Mouse (Mus musculus) gastrocnemius, postnatal 4 days (tissue): Measurements from ENCODE around the gene Tulp3. TPM values are rescaled to one million over a fixed set of nuclear protein-coding genes. Genes with fewer than 3 reads are reported as not detected.

Source experiments
- DNase-seq, 2 experiments: peaks; one replicate each; pipeline ENCODE4 v3.0.0; 2021 to 2022; ENCODE audit warnings: low spot score in 2 of 2, mixed read lengths in 2 of 2
- total RNA-seq, 2 experiments: library from RNA; stranded (reverse); gene quantifications; 2 replicates each; pipeline ENCODE4 v1.2.3; 2021

The Tulp3 gene
- total RNA-seq, 2 experiments from 2014 or later = 19.9 to 21.6 TPM

DNA sequence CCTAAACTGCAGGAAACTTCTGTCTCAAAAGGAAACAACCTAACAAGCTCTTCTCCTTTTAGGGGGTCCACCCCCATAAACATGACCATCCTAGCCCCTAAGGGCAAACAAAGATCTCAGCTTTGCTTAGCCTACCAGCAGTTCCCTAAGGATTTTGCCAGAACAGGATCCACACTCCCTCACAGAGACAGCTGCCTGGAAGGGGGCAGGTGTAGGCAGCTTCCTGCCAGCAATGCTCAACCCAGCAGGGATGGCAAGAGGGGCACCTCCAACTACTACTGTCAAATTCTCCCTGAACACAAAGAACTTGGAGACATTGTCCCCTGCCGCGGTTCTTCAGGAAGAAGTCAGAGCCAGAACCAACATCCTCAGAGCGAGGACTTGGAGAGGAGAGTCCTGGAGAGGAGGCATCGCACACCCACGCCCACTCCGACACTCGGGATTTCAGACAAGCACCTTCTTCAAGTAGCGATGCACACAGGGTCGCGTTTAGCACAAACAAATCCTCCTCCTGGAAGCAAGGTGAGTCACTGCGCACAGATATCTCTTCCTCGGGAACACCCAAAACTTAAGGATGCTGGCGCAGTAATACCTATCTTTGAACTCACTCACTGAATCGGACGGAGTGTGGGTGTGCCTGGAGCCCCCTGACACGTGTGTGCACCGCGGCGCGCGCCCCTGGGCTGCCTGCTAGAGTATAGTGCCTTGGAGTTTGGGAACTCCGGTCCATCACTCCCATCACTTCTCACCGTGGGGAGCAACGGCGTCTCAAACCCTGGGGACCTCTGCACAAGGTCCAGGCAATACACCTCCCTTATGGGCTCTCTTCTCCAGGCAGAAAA, 56.1 kb downstream of the Tulp3 start:
- DNase-seq = no peak

DNA sequence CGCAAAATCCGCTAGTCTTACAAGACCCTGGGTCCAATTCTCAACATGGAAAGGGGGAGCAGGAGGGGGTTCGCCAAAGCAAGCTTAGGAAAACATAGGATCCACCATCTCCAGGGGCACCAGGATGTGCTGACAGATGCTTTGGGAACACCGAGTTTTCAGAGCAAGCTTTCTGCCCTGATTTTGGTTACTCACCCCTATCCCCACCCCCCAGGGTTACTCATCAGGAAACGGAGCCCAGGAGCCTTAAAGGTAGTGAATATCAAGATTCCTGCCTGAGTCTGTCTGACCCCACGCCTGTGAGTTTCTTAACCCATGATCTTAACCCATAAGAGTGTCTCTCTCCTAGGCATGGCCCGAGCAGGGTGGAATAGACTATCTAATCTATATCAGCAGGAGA, 57.4 kb downstream of the Tulp3 start:
- no peak for DNase-seq

DNA sequence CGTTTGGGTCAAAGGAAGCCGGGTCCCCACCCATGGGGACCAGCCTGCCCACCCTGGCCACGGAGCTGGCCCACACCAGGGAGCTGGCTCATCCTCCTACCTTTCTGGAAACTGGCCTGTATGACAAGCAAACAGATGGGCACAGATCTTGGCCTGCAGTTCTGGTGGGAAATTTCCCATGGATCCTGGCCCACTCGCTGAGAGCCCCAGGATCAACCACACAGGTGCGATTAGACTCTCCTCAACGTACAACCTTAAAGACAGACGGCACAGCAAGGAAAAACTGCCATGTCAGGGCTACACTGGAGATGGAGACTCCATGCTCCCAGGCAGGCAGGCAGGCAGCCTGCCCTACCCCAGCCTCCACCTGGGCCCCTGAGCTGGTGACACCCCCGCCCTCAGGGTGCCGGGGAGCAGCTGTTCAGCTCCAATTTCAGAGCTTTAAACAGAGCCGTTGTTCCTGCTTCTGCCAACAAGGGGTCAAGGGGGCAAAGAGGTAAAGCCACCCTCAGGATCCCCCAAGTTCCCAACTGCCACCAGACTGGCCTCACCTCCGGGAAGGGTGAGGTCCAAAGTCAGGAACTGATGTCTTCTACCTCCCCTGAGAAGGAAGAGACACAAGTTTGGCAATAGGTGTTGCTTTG, 58.8 kb downstream of the Tulp3 start:
- DNase-seq = no peak

DNA sequence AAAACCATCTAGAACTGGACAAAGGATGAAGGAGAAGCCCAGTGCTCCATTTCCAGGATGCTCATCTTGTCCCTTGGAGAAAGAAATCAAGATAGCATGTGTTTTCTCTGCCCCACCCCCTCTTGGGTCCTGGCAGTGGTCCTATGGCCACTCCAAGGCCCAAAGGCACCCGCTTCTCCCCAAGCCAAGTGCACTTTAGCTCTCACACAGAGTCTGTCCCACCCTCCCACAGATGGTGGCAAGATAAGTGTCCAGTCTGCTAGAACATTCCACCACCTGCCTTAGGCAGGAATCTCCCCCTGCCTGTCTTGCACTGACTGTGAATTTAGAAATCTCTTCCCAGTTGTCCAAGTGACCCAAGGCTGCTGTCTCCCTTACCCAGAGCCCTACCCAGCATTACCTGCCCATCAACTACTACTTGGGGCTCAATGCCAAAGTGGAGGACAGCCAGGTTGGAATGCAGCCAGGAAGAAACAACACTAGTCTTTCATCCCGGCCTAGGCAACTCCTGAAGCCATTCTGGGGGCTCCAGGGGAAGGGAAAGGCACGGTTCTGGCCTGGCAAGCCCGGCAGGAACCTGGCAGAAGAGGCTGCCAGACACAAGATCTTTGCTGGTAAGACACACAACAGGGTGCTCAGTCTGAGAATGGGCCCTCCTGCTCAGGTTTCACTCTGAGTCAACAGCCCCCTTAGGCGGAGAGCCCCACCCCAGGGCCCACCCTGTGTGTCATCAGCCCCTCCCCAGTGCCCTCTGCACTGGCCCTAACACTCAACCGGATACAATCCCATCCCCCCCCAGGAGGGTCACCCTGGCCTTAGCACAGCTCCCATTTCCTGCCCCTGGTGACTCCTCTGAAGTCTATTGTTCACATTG, 59.5 kb downstream of the Tulp3 start:
- DNase-seq = peak in 1 of 2 experiments; percentile 25

DNA sequence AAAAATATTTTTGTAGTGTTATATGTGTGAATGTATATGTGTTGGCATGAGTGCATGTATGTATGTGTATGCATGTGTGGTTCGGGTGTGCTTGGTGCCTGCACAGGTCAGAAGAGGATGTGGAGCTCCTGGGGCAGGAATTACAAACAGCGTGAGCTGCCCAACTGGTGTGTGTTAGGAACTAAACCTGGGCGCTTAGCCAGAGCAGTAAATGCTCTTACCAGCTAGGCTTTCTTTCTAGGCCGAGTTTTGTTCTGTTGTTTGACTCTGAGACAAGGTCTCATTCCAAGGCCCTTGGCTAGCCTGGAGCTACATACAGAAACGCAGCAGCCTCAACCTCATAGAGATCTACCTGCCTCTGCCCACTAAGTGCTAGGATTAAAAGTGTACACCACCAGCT, 64.4 kb downstream of the Tulp3 start:
- DNase-seq = no peak

DNA sequence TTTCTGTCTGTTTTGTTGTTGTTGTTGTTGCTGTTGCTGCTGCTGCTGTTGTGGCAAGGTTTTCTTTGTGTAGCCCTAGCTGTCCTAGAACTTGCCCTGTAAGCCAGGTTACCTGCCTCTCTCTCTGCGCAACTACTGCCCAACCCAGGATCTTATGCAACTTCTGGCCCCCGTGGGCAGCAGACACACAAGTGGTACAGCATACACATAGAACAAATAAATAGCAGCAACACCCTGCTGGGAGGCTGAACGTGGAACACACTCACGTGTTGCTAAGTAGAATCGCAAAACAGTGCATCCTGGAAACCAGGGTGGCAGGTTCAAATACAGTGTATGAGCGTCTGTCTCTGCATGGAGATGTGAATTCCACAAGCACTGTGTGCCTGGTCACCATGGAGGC, 67.0 kb downstream of the Tulp3 start:
- DNase-seq = no peak

DNA sequence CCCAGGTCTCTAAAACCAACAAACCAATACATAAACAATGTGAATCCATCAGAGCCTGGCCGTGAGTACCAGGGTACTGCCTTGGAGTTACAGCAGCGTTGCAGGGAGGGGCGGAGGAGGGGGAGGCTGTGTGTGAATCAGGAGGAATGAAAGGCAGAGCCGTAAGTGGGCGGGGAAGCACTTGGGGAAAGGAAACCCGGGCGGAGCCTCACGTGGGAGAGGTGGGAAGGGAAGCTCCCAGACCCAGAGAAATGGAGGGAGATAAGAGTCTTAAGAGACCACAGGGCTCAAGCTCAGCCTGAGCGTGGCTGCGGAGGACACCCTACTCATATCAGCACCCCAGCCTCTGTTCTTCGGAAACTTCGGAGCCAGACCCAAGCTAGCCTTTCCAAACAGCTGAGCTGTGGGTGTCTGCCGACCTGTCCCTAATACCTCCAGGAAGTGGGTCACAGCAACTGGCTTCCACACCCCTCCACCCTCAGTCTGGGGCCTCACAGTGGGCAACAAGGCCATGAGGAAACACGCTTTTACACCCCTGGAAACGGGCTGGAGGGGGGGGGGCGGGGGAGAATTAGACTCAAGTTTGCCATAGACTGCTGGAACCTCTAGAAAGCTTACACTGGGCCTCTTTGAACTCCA, 69.7 kb downstream of the Tulp3 start:
- DNase-seq = no peak

DNA sequence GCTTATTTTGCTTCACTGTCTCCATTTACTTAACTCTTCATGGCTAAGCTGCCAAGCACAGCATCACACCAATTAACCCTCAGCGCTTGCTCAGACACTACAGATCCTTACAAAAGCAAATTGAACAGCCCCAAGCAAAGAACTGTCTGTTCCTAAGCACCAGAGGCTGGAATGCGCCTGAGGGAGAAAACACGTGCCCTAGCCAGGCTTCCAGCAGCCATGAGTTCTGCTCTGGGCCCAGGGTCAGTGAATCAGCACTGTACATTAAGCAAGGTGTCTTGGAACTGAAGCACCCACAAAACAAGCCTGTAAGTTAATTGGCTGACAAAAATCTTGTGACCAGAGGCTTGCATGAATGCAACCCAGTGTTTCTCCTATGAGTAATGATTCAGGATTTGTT, 73.5 kb downstream of the Tulp3 start:
- DNase-seq = no peak

DNA sequence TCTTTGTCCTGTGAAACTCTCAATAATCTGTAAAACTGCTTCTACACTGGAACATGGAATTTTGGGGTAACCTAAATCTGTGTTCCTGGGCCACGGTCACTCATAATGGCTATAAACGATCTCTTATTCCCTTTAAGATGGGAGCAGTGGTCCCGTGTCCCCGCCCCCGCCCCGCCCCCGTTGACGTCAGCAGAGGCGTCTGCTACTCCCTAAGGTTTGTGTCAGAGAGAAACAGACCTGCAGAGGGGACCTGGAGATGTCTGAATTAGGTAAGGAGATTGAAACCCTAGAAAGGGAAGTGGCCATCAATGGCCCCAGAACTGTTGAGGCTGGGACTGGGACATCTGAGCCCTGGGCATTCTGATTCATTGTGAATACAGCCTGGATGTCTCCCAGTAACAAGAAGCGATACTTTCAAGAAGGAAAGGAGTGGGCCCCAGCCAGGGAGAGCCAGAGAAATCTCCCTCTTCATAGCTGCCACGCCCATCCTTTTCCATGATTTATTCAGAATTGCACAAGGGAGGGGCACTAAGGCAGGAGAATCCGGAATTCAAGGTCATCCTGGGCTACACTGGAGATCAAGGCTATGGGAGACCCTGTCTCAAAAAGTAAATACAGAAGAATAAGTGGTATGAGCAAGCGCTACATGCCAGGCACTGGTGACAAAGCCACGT, 75.0 kb downstream of the Tulp3 start:
- no peak for DNase-seq

DNA sequence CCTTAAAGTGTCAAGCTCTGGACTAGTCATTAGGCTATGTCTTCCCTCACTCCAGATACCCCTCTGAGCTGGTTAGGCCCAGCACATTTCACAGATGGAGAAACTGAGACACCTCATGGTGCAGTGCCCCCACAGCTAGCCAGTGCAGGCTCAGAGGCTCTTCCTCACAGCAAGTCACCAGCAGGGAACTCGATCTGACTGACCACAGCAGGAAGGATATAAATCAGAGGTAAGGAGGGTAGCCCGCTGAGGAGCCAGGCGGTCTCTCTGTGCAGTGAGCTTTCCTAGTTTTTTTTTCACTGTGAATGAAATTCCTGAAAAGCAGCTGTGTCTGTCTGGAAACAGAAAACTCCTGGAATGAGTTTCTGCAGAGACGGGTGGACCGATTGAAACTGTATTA, 76.0 kb downstream of the Tulp3 start:
- DNase-seq = no peak

DNA sequence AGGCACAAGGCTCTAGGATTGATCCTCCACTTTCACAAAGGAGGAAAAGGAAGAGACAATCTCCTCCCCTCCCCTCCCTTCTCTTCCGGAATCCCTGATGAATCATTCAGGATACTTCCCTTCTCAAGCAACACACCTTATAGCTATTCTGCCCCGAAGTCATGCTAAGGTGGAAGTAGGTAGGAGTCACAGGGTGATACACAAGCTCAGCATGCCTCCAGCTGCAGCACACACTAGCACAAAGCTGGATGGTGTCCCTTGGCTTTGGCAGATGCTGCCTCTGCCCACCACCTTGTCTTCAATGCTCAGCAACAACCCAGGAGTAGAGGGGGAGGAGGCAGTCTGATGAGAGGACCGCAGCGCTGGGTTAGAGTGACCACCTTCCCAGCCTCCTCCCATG, 76.6 kb downstream of the Tulp3 start:
- DNase-seq = no peak

DNA sequence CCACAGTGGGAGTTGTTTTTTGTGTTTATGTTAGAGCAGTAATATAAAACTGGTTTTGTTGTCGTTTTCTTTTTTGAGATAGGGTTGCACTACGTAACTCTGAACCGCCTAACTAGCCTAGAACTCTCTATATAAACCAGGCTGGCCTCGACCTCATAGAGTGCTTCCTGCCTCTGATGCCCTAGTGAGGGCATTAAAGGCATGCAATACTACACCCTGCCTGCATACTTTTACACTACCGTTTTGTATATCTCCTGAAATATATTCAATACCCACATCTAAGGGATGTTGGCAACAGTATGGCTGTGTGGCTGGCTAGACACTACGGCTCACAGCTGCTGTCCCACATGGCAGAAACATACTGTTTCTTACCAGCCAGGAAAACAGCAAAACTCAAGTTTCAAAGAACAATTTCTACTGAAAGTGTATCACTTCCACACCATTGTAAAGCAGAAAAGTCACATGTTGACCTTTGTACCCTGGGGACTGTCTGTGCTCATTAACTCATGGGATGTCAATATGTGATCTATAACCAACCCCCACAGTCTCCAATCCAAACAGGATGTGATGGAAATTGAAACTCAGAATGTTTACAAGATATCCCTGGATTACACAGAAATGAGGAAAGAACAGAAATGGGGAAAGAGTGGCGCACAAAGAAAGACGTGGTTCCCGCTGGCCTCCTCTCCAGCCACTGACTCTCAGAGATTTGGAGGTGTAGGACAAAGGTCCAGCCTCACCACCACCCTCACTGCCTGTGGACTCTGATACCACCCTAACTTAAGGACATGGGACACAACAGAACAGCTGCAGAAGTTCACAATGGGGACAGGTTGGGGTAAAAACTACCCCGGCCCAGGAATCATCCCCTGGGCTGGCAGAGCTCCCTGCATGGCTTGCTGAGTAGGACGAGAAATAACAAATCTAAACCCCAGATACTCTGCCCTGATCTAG, 78.2 kb downstream of the Tulp3 start:
- DNase-seq = no peak

DNA sequence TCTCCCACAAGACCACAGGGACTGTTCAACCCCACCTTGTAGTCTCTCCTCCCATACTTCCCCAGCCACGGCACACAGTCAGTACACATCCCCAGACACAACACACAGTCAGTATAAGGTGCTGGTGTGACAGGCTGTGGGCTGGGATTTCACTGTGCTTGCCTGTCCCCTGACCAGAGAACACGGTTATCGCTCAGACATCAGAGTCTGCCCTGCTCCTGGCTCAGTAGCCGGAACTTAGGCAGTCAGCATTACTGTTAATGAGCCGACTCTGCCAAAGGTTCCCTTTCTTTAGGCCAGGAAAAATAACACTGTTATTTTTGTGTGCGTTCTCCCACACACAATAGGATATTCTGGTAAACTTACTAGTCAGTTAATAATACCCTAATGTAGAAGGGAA, 79.3 kb downstream of the Tulp3 start:
- DNase-seq = no peak

DNA sequence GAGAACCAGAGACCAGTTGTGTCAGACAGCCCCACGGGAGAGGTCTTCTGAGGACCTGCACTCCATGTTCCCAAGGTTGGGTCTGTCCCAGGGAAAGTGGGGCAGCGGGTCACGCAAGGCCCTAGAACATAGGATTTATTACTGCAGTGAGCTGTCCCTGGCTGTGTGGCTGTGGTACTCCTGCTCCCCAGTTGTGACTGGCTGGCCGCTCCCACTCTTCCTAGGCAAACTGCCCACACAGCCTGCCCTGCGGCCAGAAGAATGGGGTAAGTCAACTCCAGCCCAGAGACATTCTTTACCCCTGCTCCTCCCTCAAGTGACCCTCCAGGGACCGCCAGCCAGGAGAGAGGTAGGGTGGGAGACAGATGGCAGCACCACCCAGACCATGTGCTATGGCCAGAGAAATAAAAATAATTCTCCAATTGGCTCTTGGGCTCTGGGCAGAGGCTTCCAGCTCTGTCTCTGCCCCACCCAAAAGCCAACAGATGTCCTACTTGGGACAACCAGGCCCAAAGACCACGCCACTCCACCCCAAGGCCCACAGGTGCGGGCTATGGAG, 80.1 kb downstream of the Tulp3 start:
- peak in 1 of 2 experiments; percentile 50 for DNase-seq

DNA sequence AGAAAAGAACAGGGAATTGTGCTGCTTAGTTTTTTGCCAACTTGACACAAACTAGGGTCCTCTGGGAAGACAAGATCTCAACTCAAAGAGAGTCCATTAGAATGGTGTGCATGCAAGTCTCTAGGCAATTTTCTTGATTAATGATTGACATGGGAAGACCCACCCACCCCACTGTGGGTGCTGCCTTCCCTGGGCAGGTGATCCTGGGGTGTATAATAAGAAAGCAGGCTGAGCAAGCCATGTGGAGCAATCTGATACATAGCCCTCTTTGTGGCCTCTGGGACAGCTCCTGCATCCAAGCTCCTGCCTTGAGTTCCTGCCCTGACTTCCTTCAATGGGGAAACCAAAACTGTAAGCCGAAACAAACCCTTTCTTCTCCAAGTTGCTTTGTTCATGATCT, 82.1 kb downstream of the Tulp3 start:
- DNase-seq = no peak

DNA sequence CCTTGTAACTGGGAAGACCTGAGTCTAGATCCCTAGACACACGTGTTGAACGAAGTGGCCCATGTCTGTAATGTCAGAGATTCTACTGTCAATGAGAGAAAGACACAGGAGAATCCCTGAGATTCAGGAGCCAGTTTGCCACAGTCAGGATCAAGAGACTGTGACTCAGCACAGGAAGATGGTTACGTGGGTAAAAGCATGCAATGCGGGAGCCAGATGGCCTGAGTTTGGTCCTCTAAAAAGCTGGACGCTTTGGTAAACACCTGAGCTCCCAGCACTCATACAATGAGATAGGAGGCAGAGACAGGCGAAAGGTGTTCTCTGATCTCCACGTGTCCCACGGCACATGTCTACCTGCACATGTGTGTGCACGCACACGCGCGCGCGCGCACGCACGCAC, 82.9 kb downstream of the Tulp3 start:
- DNase-seq = no peak
